Mouse (Mus musculus) liver, adult 2 months (tissue): ENCODE results near the gene E330034G19Rik. TPM values are rescaled to one million over a fixed set of nuclear protein-coding genes. Genes with fewer than 3 reads are reported as not detected.
"Not testable (repeated sequence)": the region's sequence is repeated elsewhere in the genome, so short reads cannot be mapped to it uniquely, and the experiment has no call there.

Experiments used
- DNase-seq: peaks from one replicate; pipeline ENCODE4 v3.0.0-alpha.2; 2011; ENCODE audit warnings: low read depth, low spot score; ENCODE audit errors: extremely low read depth
- H3K27ac ChIP-seq: fragments of 200-500 bp; replicated peaks from 2 replicates; pipeline ENCODE4 v1.5.1; 2012; ENCODE audit warnings: low read depth, mild to moderate bottlenecking, control low read depth, inconsistent platforms, low read length; ENCODE audit not compliant: insufficient read depth
- H3K27me3 ChIP-seq: fragments of 200-500 bp; 2 replicates; pipeline ENCODE4 v1.6.1; 2012; ENCODE audit warnings: mild to moderate bottlenecking, moderate library complexity, low read length, inconsistent platforms; ENCODE audit not compliant: control insufficient read depth, insufficient read depth
- H3K36me3 ChIP-seq: fragments of 200-500 bp; 2 replicates; pipeline ENCODE4 v1.6.1; 2012; ENCODE audit warnings: low read length, inconsistent platforms; ENCODE audit not compliant: control insufficient read depth, insufficient read depth
- H3K4me1 ChIP-seq: fragments of 200-500 bp; 2 replicates; pipeline ENCODE4 v1.6.1; 2011; ENCODE audit warnings: low read length; ENCODE audit not compliant: control insufficient read depth, insufficient read depth
- H3K4me3 ChIP-seq: fragments of 200-500 bp; 2 replicates; pipeline ENCODE4 v1.5.1; 2011; ENCODE audit warnings: low read depth, mild to moderate bottlenecking, control low read depth, low read length, moderate library complexity; ENCODE audit not compliant: insufficient read depth
- H3K79me2 ChIP-seq: fragments of 200-500 bp; 2 replicates; pipeline ENCODE4 v1.6.1; 2012; ENCODE audit warnings: inconsistent platforms, mild to moderate bottlenecking, low read length, moderate library complexity; ENCODE audit not compliant: control insufficient read depth, insufficient read depth
- H3K9ac ChIP-seq: fragments of 200-500 bp; 2 replicates; pipeline ENCODE4 v1.6.1; 2012; ENCODE audit warnings: low read depth, mild to moderate bottlenecking, control low read depth, inconsistent platforms, low read length
- CTCF ChIP-seq: fragments of 200-500 bp; IDR thresholded peaks from 2 replicates; pipeline ENCODE4 v1.5.1; 2011; ENCODE audit warnings: low read depth, low read length, control low read depth
- POLR2A ChIP-seq: fragments of 200-500 bp; IDR thresholded peaks from 2 replicates; pipeline ENCODE4 v1.6.1; 2011; ENCODE audit warnings: low read length, control low read depth; ENCODE audit not compliant: insufficient read depth; ENCODE audit errors: extremely low read depth
- WGBS: fragments of 180-500 bp; shearing (Covaris S2); methylation state at CpG from one replicate; pipeline ENCODE4 v1.1.7; 2018; 5-methylcytosine and 5-hydroxymethylcytosine counted together
- polyA plus RNA-seq: library from polyadenylated mRNA; depleted of rRNA; stranded (reverse); fragments of >200 nt; gene quantifications from 2 replicates; pipeline ENCODE4 v1.2.3, GENCODE M21; 2012
- total RNA-seq: library from RNA; depleted of rRNA; stranded (reverse); fragments of >200 nt; gene quantifications from 2 replicates; pipeline ENCODE4 v1.2.3, GENCODE M21; 2014

The E330034G19Rik gene
- total and polyA plus RNA-seq, 2 experiments: not detected

DNA sequence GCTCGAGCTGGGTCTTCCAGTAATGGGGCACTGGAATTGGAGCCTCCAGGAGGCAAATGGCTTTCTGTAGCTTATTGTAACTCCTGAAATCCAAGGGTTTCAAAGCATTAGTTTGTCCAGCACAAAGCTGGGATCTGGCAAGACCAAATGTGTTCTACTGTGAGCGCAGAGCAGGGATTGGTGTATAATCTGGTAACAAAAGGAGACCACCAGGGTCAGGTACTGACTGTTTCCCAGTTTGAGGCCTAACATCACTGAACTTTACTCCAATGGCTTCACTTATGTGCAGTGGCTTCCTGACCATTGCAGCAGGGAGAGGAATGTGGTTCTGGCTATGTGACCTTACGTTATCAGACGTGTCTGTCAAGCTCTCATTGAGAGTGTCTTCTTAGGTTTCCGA is 617 bp downstream of the E330034G19Rik start:
- WGBS: 65% methylated on average over 5 of the region's 5 CpGs
- no peaks in the 10 kb centered on the region for H3K79me2 ChIP-seq
- no peaks in the 10 kb centered on the region for H3K36me3 ChIP-seq
- TF ChIP-seq POLR2A (no peak), CTCF (no peak)
- H3K27me3 ChIP-seq: no peaks in the 10 kb centered on the region
- no peak overlapping the region for H3K9ac ChIP-seq
- no peak overlapping the region for H3K27ac ChIP-seq
- DNase-seq: no peak
- no peaks in the 10 kb centered on the region for H3K4me1 ChIP-seq
- H3K4me3 ChIP-seq: no peak overlapping the region

DNA sequence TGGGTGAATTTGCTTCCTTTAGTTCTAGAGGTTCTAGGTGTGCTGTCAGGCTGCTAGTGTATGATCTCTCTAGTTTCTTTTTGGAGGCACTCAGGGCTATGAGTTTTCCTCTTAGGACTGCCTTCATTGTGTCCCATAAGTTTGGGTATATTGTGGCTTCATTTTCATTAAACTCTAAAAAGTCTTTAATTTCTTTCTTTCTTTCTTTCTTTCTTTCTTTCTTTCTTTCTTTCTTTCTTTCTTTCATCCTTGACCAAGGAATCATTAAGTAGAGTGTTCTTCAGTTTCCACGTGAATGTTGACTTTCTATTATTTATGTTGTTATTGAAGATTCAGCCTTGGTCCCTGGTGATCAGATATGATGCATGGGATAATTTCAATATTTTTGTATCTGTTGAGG is 9.1 kb downstream of the E330034G19Rik start:
- not testable (repeated sequence) for H3K9ac ChIP-seq, DNase-seq, H3K27me3 ChIP-seq, H3K4me1 ChIP-seq, H3K4me3 ChIP-seq, H3K36me3 ChIP-seq, H3K79me2 ChIP-seq, H3K27ac ChIP-seq
- WGBS: 91% methylated on average over 1 of the region's 1 CpGs

DNA sequence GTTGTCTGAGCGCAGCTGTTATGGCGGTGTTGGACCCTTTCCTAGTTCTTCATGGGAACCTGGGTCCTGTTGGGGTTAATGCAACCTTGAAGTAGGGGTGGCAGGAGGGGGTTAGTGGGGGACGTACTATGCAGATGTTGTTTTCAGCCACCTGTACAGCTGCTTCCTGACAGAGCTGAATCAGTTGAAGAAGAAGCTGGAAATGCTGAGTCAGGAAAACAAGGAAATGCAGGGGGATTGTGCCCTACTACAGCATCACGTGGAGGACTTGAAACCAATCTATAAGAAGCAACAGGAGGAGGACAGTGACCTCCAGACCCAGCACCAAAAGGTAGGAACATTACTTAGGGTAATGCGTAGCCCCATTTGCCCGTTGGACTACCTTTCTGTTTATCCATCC is 13.7 kb downstream of the E330034G19Rik start:
- WGBS: 80% methylated on average over 6 of the region's 6 CpGs
- DNase-seq: no peak
- Histone ChIP-seq H3K79me2 (no peaks in the 10 kb centered on the region), H3K36me3 (no peaks in the 10 kb centered on the region), H3K27me3 (no peaks in the 10 kb centered on the region; the same call in 1 of the 2 replicates), H3K4me3 (no peak overlapping the region), H3K4me1 (no peaks in the 10 kb centered on the region), H3K9ac (no peak overlapping the region), H3K27ac (no peak overlapping the region)
- TF ChIP-seq POLR2A: no peak

DNA sequence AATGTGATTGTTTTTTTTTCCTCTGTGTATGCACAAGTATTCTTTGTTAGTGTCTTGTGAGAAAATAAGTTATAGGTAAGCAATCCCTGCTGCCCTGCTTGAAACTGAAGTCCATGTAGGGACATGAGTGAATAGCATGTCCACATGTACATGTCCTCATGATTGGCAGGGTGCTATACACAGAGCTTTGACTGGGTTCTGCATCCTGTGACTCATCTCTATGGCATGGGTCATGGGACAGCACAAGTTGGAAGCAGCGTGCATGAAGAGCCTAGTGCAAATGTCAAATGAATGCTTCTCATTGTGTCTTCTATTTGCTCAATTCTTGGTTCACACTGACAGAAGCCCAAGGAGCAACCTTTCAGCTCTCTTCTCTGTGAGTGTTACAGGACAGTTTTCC is 14.1 kb downstream of the E330034G19Rik start:
- H3K36me3 ChIP-seq: no peaks in the 10 kb centered on the region
- no peak for TF ChIP-seq POLR2A
- TF ChIP-seq CTCF: no peak
- H3K4me3 ChIP-seq: no peak overlapping the region
- no peaks in the 10 kb centered on the region; the same call in 1 of the 2 replicates for H3K27me3 ChIP-seq
- H3K79me2 ChIP-seq: no peaks in the 10 kb centered on the region
- H3K4me1 ChIP-seq: no peaks in the 10 kb centered on the region
- H3K27ac ChIP-seq: no peak overlapping the region
- H3K9ac ChIP-seq: no peak overlapping the region
- WGBS: 58% methylated on average over 1 of the region's 1 CpGs
- no peak for DNase-seq

DNA sequence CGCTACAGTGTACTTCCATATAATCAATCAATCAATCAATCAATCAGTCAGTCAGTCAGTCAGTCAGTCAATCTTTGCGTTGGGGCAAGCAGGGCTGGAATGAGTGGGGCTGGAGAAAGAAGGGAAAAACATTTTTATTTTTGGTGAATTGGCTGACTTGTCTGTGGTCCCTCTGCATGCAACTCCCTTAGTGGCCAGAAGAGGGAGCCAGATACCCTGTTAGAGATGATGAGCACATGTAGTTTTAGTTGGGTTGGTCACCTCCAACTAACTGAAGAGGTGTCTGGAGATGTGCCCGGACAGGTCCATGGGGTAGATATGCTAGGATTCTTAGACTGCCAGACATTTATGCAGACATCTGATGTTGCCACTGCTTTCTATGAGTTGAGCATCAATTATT is 18.1 kb downstream of the E330034G19Rik start:
- Histone ChIP-seq H3K9ac (no peak overlapping the region), H3K27ac (no peak overlapping the region), H3K4me3 (no peak overlapping the region), H3K36me3 (no peaks in the 10 kb centered on the region), H3K27me3 (no peaks in the 10 kb centered on the region), H3K4me1 (no peaks in the 10 kb centered on the region), H3K79me2 (no peaks in the 10 kb centered on the region)
- no peak for TF ChIP-seq POLR2A
- peak; percentile 64 for TF ChIP-seq CTCF
- DNase-seq: peak; percentile 43
- 28% methylated on average over 3 of the region's 3 CpGs for WGBS

DNA sequence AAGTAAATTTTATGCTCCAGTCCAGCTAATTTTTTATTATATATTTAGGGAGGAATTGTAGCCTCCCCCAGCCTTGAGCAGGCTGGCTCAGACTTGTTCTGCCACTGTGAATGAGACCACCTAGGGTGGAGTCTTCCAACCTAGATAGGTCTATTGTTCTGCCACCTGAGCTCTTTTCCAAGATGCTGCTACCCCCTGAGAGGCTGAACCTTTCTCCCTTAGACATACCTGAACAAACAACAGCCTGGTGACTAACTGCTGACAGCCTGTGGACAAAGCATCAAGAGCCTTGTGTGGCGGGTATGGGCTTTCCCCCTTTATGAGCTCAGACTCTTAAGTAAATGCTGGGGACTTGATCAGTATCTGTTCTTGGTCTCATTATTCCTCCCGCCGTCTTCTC is 54.0 kb downstream of the E330034G19Rik start:
- H3K79me2 ChIP-seq, H3K4me1 ChIP-seq, H3K36me3 ChIP-seq, H3K27me3 ChIP-seq, H3K4me3 ChIP-seq, H3K9ac ChIP-seq, H3K27ac ChIP-seq, DNase-seq: not testable (repeated sequence)
- 72% methylated on average over 3 of the region's 3 CpGs for WGBS
